Mouse (Mus musculus): ENCODE measurements around the gene H2afz. TPM values are rescaled to one million over a fixed set of nuclear protein-coding genes. Genes with fewer than 3 reads are reported as not detected.

The H2afz gene
- total RNA-seq, 1 experiment from 2014 or later: 200 TPM

Other genes with a start within 250 kb of the H2afz start
- 0.70 and 1.7 TPM in 2 replicates for gene Ddit4l, start 242.9 kb upstream of the H2afz start, total RNA-seq (2021)
- not detected in 2 replicates for gene Gm21962, start 193.0 kb upstream of the H2afz start, total RNA-seq (2021)
- 18.0 and 22.4 TPM in 2 replicates for gene Dnajb14, start 3.2 kb downstream of the H2afz start, total RNA-seq (2021)
- 65.6 and 71.3 TPM in 2 replicates for gene Lamtor3, start 54.0 kb downstream of the H2afz start, total RNA-seq (2021)
- gene Dapp1, start 117.1 kb downstream of the H2afz start, total RNA-seq (2021): 3.3 and 6.3 TPM in 2 replicates
- gene 1110002E22Rik, start 200.6 kb downstream of the H2afz start, total RNA-seq (2021): 0.09 and 0.10 TPM in 2 replicates
- gene Gm5105, start 202.9 kb downstream of the H2afz start, total RNA-seq (2021): not detected in 2 replicates